Mouse (Mus musculus): ENCODE results near the gene Rasip1.

Rasip1 gene

GRCm38 (mm10) chr7:45686841-45687240 is 59.6 kb downstream of the Rasip1 start:
- DNase-seq (ENCODE audit: low spot score): no peak
